Mouse (Mus musculus) liver, adult 2 months (tissue): ENCODE results near the gene Qsox2. TPM values are rescaled to one million over a fixed set of nuclear protein-coding genes. Genes with fewer than 3 reads are reported as not detected.

Experiments
- DNase-seq: peaks from one replicate; pipeline ENCODE4 v3.0.0-alpha.2; 2011; ENCODE audit warnings: low read depth, low spot score; ENCODE audit errors: extremely low read depth
- H3K27ac ChIP-seq: fragments of 200-500 bp; replicated peaks from 2 replicates; pipeline ENCODE4 v1.5.1; 2012; ENCODE audit warnings: low read depth, mild to moderate bottlenecking, control low read depth, inconsistent platforms, low read length; ENCODE audit not compliant: insufficient read depth
- H3K27me3 ChIP-seq: fragments of 200-500 bp; 2 replicates; pipeline ENCODE4 v1.6.1; 2012; ENCODE audit warnings: mild to moderate bottlenecking, moderate library complexity, low read length, inconsistent platforms; ENCODE audit not compliant: control insufficient read depth, insufficient read depth
- H3K36me3 ChIP-seq: fragments of 200-500 bp; 2 replicates; pipeline ENCODE4 v1.6.1; 2012; ENCODE audit warnings: low read length, inconsistent platforms; ENCODE audit not compliant: control insufficient read depth, insufficient read depth
- H3K4me1 ChIP-seq: fragments of 200-500 bp; 2 replicates; pipeline ENCODE4 v1.6.1; 2011; ENCODE audit warnings: low read length; ENCODE audit not compliant: control insufficient read depth, insufficient read depth
- H3K4me3 ChIP-seq: fragments of 200-500 bp; 2 replicates; pipeline ENCODE4 v1.5.1; 2011; ENCODE audit warnings: low read depth, mild to moderate bottlenecking, control low read depth, low read length, moderate library complexity; ENCODE audit not compliant: insufficient read depth
- H3K79me2 ChIP-seq: fragments of 200-500 bp; 2 replicates; pipeline ENCODE4 v1.6.1; 2012; ENCODE audit warnings: inconsistent platforms, mild to moderate bottlenecking, low read length, moderate library complexity; ENCODE audit not compliant: control insufficient read depth, insufficient read depth
- H3K9ac ChIP-seq: fragments of 200-500 bp; 2 replicates; pipeline ENCODE4 v1.6.1; 2012; ENCODE audit warnings: low read depth, mild to moderate bottlenecking, control low read depth, inconsistent platforms, low read length
- CTCF ChIP-seq: fragments of 200-500 bp; IDR thresholded peaks from 2 replicates; pipeline ENCODE4 v1.5.1; 2011; ENCODE audit warnings: low read depth, low read length, control low read depth
- POLR2A ChIP-seq: fragments of 200-500 bp; IDR thresholded peaks from 2 replicates; pipeline ENCODE4 v1.6.1; 2011; ENCODE audit warnings: low read length, control low read depth; ENCODE audit not compliant: insufficient read depth; ENCODE audit errors: extremely low read depth
- WGBS: fragments of 180-500 bp; shearing (Covaris S2); methylation state at CpG from one replicate; pipeline ENCODE4 v1.1.7; 2018; 5-methylcytosine and 5-hydroxymethylcytosine counted together
- polyA plus RNA-seq: library from polyadenylated mRNA; depleted of rRNA; stranded (reverse); fragments of >200 nt; gene quantifications from 2 replicates; pipeline ENCODE4 v1.2.3, GENCODE M21; 2012
- total RNA-seq: library from RNA; depleted of rRNA; stranded (reverse); fragments of >200 nt; gene quantifications from 2 replicates; pipeline ENCODE4 v1.2.3, GENCODE M21; 2014

The Qsox2 gene
- total and polyA plus RNA-seq, 2 experiments, result 4.1 to 4.4 TPM

GRCm38 (mm10) chr2:26188517-26188916 lies 48.8 kb downstream of the Qsox2 start:
- H3K4me3 ChIP-seq, result no peak overlapping the region
- no peak overlapping the region for H3K9ac ChIP-seq
- no peak for TF ChIP-seq POLR2A
- TF ChIP-seq CTCF, result no peak
- DNase-seq, result peak; percentile 8
- no peaks in the 10 kb centered on the region for H3K4me1 ChIP-seq
- H3K27me3 ChIP-seq, result no peaks in the 10 kb centered on the region
- no peaks in the 10 kb centered on the region for H3K36me3 ChIP-seq
- 67% methylated on average over 5 of the region's 5 CpGs for WGBS
- H3K79me2 ChIP-seq, result no peaks in the 10 kb centered on the region
- no peak overlapping the region for H3K27ac ChIP-seq

GRCm38 (mm10) chr2:26184352-26184751 lies 53.0 kb downstream of the Qsox2 start:
- Histone ChIP-seq H3K4me1 (no peaks in the 10 kb centered on the region), H3K4me3 (no peak overlapping the region), H3K9ac (no peak overlapping the region), H3K79me2 (no peaks in the 10 kb centered on the region), H3K27ac (no peak overlapping the region), H3K27me3 (no peaks in the 10 kb centered on the region), H3K36me3 (no peaks in the 10 kb centered on the region)
- DNase-seq, result no peak
- no peak for TF ChIP-seq POLR2A
- no peak for TF ChIP-seq CTCF
- 65% methylated on average over 3 of the region's 3 CpGs for WGBS

DNA sequence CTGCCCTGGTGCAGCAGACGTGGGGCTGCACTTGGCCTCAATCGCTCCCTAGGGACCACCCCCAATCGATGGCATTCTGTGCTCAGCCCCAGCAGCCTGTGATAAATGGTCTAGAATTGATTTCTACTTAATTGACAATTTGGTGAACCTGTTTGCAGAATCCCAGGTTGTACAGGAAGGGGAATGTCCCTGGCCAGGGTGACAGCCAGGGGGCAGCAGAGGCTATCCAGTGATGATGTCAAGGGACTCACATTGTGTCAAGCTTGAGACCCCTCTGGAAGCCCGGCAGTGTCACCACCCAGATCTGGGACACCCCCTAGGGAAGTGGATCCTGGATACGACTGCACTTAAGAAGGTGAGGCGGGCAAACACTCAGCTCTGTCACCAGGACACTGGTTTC lies 54.7 kb downstream of the Qsox2 start:
- Histone ChIP-seq H3K27me3 (no peaks in the 10 kb centered on the region), H3K36me3 (no peaks in the 10 kb centered on the region), H3K9ac (no peak overlapping the region), H3K4me1 (no peaks in the 10 kb centered on the region), H3K4me3 (no peak overlapping the region), H3K79me2 (no peaks in the 10 kb centered on the region), H3K27ac (no peak overlapping the region)
- DNase-seq, result no peak
- TF ChIP-seq POLR2A (no peak), CTCF (peak; percentile 77)
- 23% methylated on average over 6 of the region's 6 CpGs for WGBS

- TF ChIP-seq POLR2A (no peak), CTCF (no peak)
- no peak overlapping the region for H3K9ac ChIP-seq
- no peak for DNase-seq
- H3K4me3 ChIP-seq, result no peak overlapping the region
- H3K36me3 ChIP-seq, result no peaks in the 10 kb centered on the region
- no peaks in the 10 kb centered on the region for H3K4me1 ChIP-seq
- 74% methylated on average over 2 of the region's 2 CpGs for WGBS
- no peaks in the 10 kb centered on the region for H3K27me3 ChIP-seq
- H3K79me2 ChIP-seq, result no peaks in the 10 kb centered on the region
- H3K27ac ChIP-seq, result no peak overlapping the region
These were observed 60.1 kb downstream of the Qsox2 start for GRCm38 (mm10) chr2:26177189-26177588.

GRCm38 (mm10) chr2:26176731-26177130 lies 60.6 kb downstream of the Qsox2 start:
- WGBS, result 60% methylated on average over 5 of the region's 5 CpGs
- TF ChIP-seq POLR2A, result no peak
- TF ChIP-seq CTCF, result no peak
- no peak overlapping the region for H3K4me3 ChIP-seq
- no peaks in the 10 kb centered on the region for H3K27me3 ChIP-seq
- H3K79me2 ChIP-seq, result no peaks in the 10 kb centered on the region
- DNase-seq, result no peak
- no peak overlapping the region for H3K27ac ChIP-seq
- no peak overlapping the region for H3K9ac ChIP-seq
- H3K36me3 ChIP-seq, result no peaks in the 10 kb centered on the region
- no peaks in the 10 kb centered on the region for H3K4me1 ChIP-seq

- no peaks in the 10 kb centered on the region for H3K27me3 ChIP-seq
- H3K27ac ChIP-seq, result no peak overlapping the region
- WGBS, result 37% methylated on average over 4 of the region's 4 CpGs
- no peak overlapping the region for H3K4me3 ChIP-seq
- no peak for DNase-seq
- no peaks in the 10 kb centered on the region for H3K79me2 ChIP-seq
- TF ChIP-seq POLR2A, result no peak
- TF ChIP-seq CTCF, result no peak
- no peaks in the 10 kb centered on the region for H3K36me3 ChIP-seq
- H3K9ac ChIP-seq, result no peak overlapping the region
- H3K4me1 ChIP-seq, result no peaks in the 10 kb centered on the region
These were observed 62.1 kb downstream of the Qsox2 start for GRCm38 (mm10) chr2:26175191-26175590.
